Mouse (Mus musculus) bone marrow macrophage, adult 2 months (primary cell): ENCODE measurements around the gene Col1a2. TPM values are rescaled to one million over a fixed set of nuclear protein-coding genes. Genes with fewer than 3 reads are reported as not detected.

Experiments
- H3K27ac ChIP-seq: 2 replicates; pipeline ENCODE4 v1.5.1; 2012; ENCODE audit warnings: low read depth, low read length; ENCODE audit not compliant: insufficient read depth
- H3K4me1 ChIP-seq: 2 replicates; pipeline ENCODE4 v1.6.1; 2012; ENCODE audit warnings: low read length; ENCODE audit not compliant: control insufficient read depth, insufficient read depth
- H3K4me3 ChIP-seq: 2 replicates; pipeline ENCODE4 v1.5.1; 2012; ENCODE audit warnings: mild to moderate bottlenecking, low read length, moderate library complexity; ENCODE audit not compliant: insufficient read depth
- CTCF ChIP-seq: IDR thresholded peaks from 2 replicates; pipeline ENCODE4 v1.5.1; 2012; ENCODE audit warnings: low read depth, mild to moderate bottlenecking, low read length, moderate library complexity
- POLR2A ChIP-seq: IDR thresholded peaks from 2 replicates; pipeline ENCODE4 v1.6.1; 2012; ENCODE audit warnings: mild to moderate bottlenecking, low read depth, low read length, borderline replicate concordance
- polyA plus RNA-seq: library from polyadenylated mRNA; stranded (reverse); fragments of >200 nt; gene quantifications from 2 replicates; pipeline ENCODE4 v1.2.4, GENCODE M21; 2012; ENCODE audit not compliant: missing spikeins, insufficient read depth, insufficient read length

The Col1a2 gene
- polyA plus RNA-seq, result 10.9 and 13.1 TPM in 2 replicates

- no peak for TF ChIP-seq POLR2A
- no peak for TF ChIP-seq CTCF
- H3K27ac ChIP-seq, result no peak within 1 kb of the TSS
- no peaks in the 10 kb centered on the region for H3K4me1 ChIP-seq
- H3K4me3 ChIP-seq, result no peak within 1 kb of the TSS
These were observed at the start of gene Col1a2 for GRCm38 (mm10) chr6:4504603-4505131. Col1a2 (plus strand) TSS chr6:4504814.

- H3K27ac ChIP-seq, result no peak overlapping the region
These were observed 49.1 kb upstream of the Col1a2 start for GRCm38 (mm10) chr6:4455518-4455917.

GRCm38 (mm10) chr6:4455961-4456617 is 48.5 kb upstream of the Col1a2 start:
- TF ChIP-seq CTCF, result no peak
- H3K4me1 ChIP-seq, result no peaks in the 10 kb centered on the region
- no peak overlapping the region for H3K27ac ChIP-seq
- H3K4me3 ChIP-seq, result no peak overlapping the region

More at GRCm38 (mm10) chr6:4455518-4455917, 49.1 kb upstream of the Col1a2 start:
- no peak overlapping the region for H3K4me3 ChIP-seq
- TF ChIP-seq CTCF (no peak), POLR2A (no peak)
- no peaks in the 10 kb centered on the region for H3K4me1 ChIP-seq

- Histone ChIP-seq H3K4me3 (no peak overlapping the region), H3K4me1 (no peaks in the 10 kb centered on the region), H3K27ac (no peak overlapping the region)
- TF ChIP-seq CTCF, result no peak
- TF ChIP-seq POLR2A, result no peak
These were observed 47.7 kb upstream of the Col1a2 start for GRCm38 (mm10) chr6:4456691-4457447.

- H3K4me1 ChIP-seq, result no peaks in the 10 kb centered on the region
- TF ChIP-seq POLR2A (no peak), CTCF (no peak)
- no peak overlapping the region for H3K27ac ChIP-seq
- no peak overlapping the region for H3K4me3 ChIP-seq
These were observed 47.0 kb upstream of the Col1a2 start for GRCm38 (mm10) chr6:4457555-4457996.

- TF ChIP-seq POLR2A, result no peak
- no peak for TF ChIP-seq CTCF
- no peaks in the 10 kb centered on the region for H3K4me1 ChIP-seq
These were observed 39.3 kb upstream of the Col1a2 start for GRCm38 (mm10) chr6:4465320-4465719.

GRCm38 (mm10) chr6:4483577-4483936 is 21.1 kb upstream of the Col1a2 start:
- H3K4me1 ChIP-seq, result no peaks in the 10 kb centered on the region
- no peak for TF ChIP-seq POLR2A
- TF ChIP-seq CTCF, result no peak
- H3K27ac ChIP-seq, result no peak overlapping the region
- no peak overlapping the region for H3K4me3 ChIP-seq

More at GRCm38 (mm10) chr6:4465320-4465719, 39.3 kb upstream of the Col1a2 start:
- no peak overlapping the region for H3K27ac ChIP-seq
- no peak overlapping the region for H3K4me3 ChIP-seq

- Histone ChIP-seq H3K4me3 (no peak overlapping the region), H3K27ac (no peak overlapping the region), H3K4me1 (no peaks in the 10 kb centered on the region)
- TF ChIP-seq CTCF (no peak), POLR2A (no peak)
These were observed 20.5 kb upstream of the Col1a2 start for GRCm38 (mm10) chr6:4483937-4484601.

- Histone ChIP-seq H3K4me3 (no peak overlapping the region), H3K27ac (no peak overlapping the region), H3K4me1 (no peaks in the 10 kb centered on the region)
- TF ChIP-seq CTCF, result no peak
- TF ChIP-seq POLR2A, result no peak
These were observed 16.3 kb upstream of the Col1a2 start for GRCm38 (mm10) chr6:4488349-4488748.
